Mouse (Mus musculus) adrenal gland, adult 2 months (tissue): ENCODE measurements at regions not wholly inside any gene's neighbourhood (a gene's known extent, or its start where the extent isn't known, plus 50 kb on each side); places are given as distances from the start of the nearest gene placed in this dataset.

ENCODE experiments used
- DNase-seq: peaks from one replicate; pipeline ENCODE4 v3.0.0; 2021

DNA sequence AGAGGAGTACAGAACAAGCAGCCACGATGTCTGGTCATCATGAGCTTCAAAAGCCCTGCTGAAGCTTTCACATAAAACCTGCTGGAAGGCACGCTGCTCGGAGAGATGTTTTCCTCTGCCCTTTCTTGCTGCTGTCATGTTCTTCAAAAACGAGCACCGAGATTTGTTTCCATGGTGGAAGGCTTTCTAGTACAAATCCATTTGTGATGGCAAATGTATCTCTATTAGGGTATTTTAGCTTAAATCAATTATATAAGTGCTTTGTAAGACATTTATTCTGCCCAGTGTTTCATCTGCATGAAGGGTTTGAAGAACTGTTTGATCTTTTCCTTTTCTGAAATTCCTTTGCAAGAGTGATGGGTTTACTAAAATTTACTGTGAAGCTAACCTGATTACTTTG is 253.1 kb downstream of the Fam173b start:
- DNase-seq = no peak

- DNase-seq = no peak
Measured at GRCm38 (mm10) chr15:31855188-31855587, 253.5 kb downstream of the Fam173b start.

DNA sequence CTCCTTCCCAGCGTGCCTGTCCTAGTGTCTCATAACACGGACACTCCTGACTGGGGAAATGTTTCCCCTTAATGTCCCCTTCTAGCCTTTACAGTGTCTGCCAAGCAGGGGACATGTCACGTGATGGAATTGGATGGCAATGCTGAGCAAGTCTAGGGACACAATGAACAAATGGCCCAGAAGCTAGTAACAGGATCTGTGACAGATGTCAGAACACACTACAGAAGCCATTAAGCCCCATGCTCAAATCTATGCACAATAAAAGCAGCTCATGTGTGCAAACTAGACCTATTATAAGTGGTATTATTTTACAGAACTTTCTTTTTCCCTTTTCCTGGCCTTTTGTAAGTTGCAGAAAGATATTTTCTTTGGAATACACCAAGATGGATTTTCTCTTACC is 267.4 kb downstream of the Fam173b start:
- no peak for DNase-seq

GRCm38 (mm10) chr15:31869673-31870417 is 268.2 kb downstream of the Fam173b start:
- no peak for DNase-seq

DNA sequence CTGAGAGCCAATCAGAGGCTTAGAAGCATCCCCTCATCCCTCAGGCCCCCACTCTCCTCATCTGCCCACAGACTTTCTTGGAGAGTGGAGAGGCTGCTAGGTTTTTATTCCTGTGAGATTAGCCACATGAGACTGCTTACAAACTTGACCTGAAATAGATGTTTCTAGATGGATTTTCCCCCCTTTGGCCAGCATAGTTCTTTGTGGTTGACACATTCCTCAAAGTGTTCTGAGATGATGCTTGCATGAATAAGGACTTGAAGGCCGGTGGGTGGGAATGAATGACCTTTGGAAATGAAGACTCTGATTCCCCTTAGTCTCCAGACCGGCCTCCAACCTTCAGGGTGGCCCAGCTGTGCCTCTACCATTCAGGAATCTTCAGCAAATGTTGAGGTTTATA is 273.8 kb downstream of the Fam173b start:
- no peak for DNase-seq

GRCm38 (mm10) chr15:31880479-31880878 is 278.8 kb downstream of the Fam173b start:
- DNase-seq = peak; percentile 69

DNA sequence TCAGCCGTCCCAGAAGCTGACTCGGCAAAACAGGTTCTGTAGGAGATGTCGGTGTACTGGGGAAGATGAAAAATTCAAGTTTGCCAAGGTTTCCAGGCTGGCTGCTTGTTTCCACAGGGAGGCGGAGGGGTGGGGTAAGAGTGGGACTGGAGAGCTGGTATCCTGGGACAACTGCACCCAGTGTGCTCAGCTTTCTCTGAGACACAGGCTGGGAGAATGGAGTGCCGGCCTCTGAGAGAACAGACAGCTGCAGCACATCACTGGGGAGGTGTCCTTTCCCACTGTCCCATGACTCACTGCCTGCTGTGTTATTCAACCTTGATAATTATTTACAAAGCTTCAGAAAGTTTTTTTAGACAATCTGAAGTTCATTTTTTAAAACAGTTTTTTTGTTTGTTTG is 280.7 kb downstream of the Fam173b start:
- DNase-seq = peak; percentile 71

DNA sequence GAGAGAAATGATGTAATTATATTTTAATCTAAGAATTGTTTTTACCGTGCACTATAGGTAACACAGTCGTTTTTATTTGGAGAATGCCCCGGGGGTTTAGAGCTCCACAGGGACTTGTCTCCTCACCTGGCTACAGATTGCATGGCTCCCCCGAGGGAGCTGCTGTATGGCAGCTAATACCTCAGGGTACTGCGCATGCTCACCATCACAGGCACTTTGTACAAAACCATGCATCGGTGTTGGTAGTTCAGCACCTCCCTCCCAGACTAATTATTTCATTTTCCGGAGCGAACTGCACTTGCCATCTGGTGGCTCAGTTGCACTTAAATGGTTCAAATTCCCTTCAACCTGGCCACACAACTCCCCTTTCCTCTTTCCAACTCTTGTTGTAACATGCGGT is 281.9 kb downstream of the Fam173b start:
- DNase-seq = no peak

DNA sequence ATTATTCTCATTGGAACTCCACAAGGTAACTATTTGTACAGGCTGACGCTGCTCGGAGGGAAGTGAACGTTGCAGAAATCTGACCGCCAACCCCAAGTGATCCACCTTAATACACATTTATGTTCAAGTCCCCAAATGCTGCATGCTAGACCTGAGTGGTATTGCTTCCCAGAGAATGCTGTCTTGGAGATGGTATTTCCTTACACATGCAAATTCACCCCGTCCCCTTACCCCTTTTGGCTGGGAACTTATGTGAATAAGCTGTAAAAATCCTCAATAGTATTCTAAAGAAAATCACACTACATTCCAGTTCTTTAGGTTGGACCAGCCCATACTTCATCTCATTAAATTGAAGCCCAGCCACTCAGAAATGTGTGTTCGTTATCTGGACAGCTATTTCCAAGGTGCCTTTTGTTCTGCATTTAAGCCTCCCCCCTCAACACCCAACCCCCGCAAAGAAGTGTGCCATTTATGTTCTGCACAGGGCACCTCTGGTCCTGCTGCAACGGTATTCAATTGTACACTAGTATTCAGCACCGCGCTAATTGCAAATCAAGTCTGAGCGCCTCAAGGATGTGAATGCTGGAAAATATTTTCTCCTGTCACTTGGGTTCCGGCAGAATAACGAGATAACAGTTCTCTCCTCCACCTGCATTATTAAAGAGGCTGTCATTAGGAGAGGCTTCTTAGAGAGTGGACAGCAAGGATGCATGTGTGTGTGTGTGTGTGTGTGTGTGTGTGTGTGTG is 278.0 kb upstream of the Tas2r119 start:
- no peak for DNase-seq

GRCm38 (mm10) chr15:31900325-31900724 is 276.8 kb upstream of the Tas2r119 start:
- no peak for DNase-seq

DNA sequence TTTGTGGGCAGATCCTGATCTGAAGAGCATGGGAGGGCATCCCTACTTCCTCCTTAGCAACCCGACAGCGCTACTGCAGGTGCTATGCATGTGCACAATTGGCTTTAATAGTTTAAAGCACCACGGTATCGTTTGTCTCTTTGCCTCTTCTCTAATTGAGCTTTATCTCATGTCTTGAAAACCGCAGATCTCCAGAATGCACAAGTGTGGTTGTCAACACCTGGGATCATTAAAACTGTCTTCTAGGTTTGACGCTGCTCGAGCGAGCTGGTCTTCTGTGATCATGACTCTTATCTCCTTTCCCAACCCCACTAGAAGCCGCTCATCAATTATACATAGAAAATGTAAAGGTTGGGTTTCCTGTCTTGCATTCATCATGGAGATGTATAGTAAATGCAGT is 268.7 kb upstream of the Tas2r119 start:
- DNase-seq = no peak

DNA sequence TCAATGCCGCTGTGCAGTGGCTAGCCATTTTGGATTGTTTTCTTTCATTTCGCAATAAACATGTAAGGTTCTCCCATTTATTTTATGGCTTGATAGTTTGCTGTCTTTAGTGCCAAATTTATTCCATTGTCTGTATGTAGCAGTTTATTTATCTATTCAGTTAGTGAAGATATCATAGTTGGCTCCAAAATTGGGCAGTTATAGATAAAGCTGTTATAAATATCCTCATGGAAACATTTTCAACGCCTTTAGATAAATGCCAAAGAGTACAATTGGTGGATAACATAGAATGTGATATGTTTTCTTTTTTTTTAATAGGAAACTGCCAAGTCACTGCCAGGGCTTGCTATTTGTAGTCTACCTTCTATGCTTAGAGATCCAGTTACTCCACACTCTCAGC is 265.1 kb upstream of the Tas2r119 start:
- no peak for DNase-seq

- no peak for DNase-seq
Measured at GRCm38 (mm10) chr15:31921485-31921884, 255.6 kb upstream of the Tas2r119 start.

- no peak for DNase-seq
Measured at GRCm38 (mm10) chr15:31960301-31960700, 216.8 kb upstream of the Tas2r119 start.

GRCm38 (mm10) chr15:31961963-31962362 is 215.1 kb upstream of the Tas2r119 start:
- DNase-seq = no peak

- no peak for DNase-seq
Measured at GRCm38 (mm10) chr15:31964911-31965310, 212.2 kb upstream of the Tas2r119 start.

DNA sequence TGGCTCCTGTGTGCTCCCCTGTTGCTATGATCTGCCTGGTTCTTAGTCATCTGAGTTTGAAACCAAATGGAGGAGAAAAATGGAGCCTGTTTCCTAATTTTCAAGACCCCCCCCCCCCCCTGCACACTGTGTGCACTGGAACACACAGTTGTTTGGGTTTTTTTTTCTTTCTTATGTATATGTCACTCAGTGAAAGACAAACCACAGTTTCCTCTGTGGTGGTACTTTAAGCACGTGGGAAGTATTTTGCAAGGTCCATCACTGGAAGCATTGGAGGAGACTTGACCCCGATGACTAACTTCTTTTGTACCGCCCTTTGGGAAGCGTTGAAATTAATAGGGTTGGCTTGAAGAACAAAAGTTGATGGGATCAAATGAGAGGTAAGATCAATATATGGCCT is 211.5 kb upstream of the Tas2r119 start:
- DNase-seq = no peak

- no peak for DNase-seq
Measured at GRCm38 (mm10) chr15:31972891-31973290, 204.2 kb upstream of the Tas2r119 start.

DNA sequence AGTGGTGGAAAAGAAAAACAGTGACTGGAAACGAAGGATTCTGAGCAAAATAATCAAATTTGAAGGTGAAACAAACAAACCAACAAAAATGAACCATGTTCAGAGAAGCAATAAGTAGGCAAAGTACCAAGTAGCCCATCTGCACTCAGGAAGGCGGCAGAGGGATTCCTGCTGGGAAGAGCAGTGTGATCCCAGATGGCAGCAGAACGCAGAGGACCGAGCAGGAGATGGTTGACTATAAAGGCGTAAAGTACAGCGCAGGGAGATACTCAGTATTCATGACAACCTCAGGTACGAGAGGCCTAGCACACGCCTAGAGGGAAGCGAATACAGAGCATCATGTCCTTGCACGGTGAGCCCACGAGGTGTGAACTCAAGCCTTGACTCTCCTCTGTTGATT is 203.2 kb upstream of the Tas2r119 start:
- DNase-seq = no peak

DNA sequence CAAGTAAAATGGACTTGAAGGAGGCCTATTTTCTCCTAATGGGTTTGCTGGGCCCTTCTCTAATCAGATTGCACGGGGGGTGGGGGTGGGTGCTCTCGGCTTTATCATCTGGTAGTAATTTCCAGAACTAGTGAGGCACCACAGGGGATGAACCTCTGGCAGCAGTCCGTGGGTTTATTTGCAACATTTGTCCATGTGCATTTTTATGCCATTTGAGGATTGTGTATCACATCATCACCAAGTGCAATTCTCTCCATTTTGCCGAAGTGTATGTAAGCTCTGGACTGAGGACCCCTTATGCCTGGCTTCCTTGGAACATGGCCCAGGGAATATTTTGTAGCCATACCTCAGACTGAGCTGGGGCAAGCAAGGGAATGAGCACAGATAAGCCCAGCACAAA is 200.6 kb upstream of the Tas2r119 start:
- no peak for DNase-seq

GRCm38 (mm10) chr15:31977563-31977962 is 199.5 kb upstream of the Tas2r119 start:
- DNase-seq = no peak

DNA sequence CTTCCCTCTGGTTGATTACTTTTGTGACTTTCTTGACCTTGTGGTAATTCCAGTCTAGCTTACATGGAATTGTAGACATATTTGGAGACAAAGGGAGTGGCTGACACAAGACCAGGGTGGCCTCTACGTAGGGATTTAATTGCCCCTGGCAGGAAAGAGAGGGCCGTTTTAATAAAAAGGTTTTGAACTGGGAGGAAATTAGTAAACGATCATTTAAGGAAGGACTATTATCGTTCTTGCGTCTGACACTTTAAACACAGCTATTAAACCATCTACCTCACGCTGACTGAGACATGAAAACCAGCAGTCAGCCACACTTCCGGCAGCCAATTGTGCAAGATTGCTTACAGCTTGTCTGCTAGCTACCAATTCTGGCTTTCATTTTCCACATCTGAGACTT is 197.1 kb upstream of the Tas2r119 start:
- no peak for DNase-seq

DNA sequence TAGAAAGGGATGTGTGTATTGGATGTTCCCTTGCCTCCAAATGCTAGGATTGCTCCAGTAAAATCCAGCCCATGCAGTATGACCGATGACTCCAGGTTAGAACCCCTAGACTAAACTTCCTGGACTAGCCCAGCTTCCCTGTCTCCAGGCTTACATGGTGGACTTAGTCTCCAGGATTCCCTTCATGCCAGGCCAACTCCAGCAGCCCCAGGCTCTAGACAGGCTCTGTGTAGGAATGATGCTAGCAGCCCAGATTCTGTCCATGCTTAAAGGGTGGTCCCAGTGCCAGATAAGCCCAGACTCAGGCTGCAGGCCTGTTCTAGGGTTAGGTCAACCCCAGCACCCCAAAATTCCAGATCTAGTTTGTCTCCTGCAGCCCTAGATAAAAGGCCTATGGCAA is 196.3 kb upstream of the Tas2r119 start:
- DNase-seq = no peak

GRCm38 (mm10) chr15:31987291-31987690 is 189.8 kb upstream of the Tas2r119 start:
- DNase-seq = no peak
